Mouse (Mus musculus) embryonic facial prominence, embryonic 15.5 days (tissue): ENCODE results near the gene Foxo1. TPM values are rescaled to one million over a fixed set of nuclear protein-coding genes. Genes with fewer than 3 reads are reported as not detected.

Experiments
- ATAC-seq: fragments of 200-750 bp; cut with Nextera tagmentation; 2 replicates; pipeline ENCODE4 v1.8.0; 2017; ENCODE audit warnings: low read depth, moderate TSS enrichment; ENCODE audit not compliant: insufficient number of reproducible peaks, low FRiP score, low TSS enrichment
- H3K27ac ChIP-seq: fragments of 300-500 bp; sonication (generic); replicated peaks from 2 replicates; pipeline ENCODE4 v1.5.1; 2015; ENCODE audit warnings: mild to moderate bottlenecking, inconsistent platforms
- H3K27me3 ChIP-seq: fragments of 300-500 bp; sonication (generic); 2 replicates; pipeline ENCODE4 v1.6.1; 2015; ENCODE audit warnings: inconsistent platforms
- H3K36me3 ChIP-seq: fragments of 300-500 bp; sonication (generic); 2 replicates; pipeline ENCODE4 v1.6.1; 2015; ENCODE audit warnings: mild to moderate bottlenecking, inconsistent platforms
- H3K4me1 ChIP-seq: fragments of 300-500 bp; sonication (generic); 2 replicates; pipeline ENCODE4 v1.6.1; 2015; ENCODE audit warnings: inconsistent platforms
- H3K4me2 ChIP-seq: fragments of 300-500 bp; sonication (generic); replicated peaks from 2 replicates; pipeline ENCODE4 v1.6.1; 2015; ENCODE audit warnings: mild to moderate bottlenecking, inconsistent platforms
- H3K4me3 ChIP-seq: fragments of 300-500 bp; sonication (generic); replicated peaks from 2 replicates; pipeline ENCODE4 v1.5.1; 2015; ENCODE audit warnings: mild to moderate bottlenecking, inconsistent platforms
- H3K9ac ChIP-seq: fragments of 300-500 bp; sonication (generic); 2 replicates; pipeline ENCODE4 v1.6.1; 2015; ENCODE audit warnings: inconsistent platforms
- H3K9me3 ChIP-seq: fragments of 300-500 bp; sonication (generic); replicated peaks from 2 replicates; pipeline ENCODE4 v1.6.1; 2016; ENCODE audit warnings: inconsistent platforms
- WGBS: fragments of 180-500 bp; shearing (Covaris S2); methylation state at CpG from one replicate; pipeline ENCODE4 v1.1.7; 2015; 5-methylcytosine and 5-hydroxymethylcytosine counted together
- polyA plus RNA-seq: library from polyadenylated mRNA; unstranded; fragments of >200 nt; fragmentation: Nextera tagmentation; extraction: Ambion mirVana; gene quantifications from 2 replicates; pipeline ENCODE4 v1.2.1, GENCODE M21; 2015

Gene Foxo1
- 8.2 and 8.9 TPM in 2 replicates for polyA plus RNA-seq

DNA sequence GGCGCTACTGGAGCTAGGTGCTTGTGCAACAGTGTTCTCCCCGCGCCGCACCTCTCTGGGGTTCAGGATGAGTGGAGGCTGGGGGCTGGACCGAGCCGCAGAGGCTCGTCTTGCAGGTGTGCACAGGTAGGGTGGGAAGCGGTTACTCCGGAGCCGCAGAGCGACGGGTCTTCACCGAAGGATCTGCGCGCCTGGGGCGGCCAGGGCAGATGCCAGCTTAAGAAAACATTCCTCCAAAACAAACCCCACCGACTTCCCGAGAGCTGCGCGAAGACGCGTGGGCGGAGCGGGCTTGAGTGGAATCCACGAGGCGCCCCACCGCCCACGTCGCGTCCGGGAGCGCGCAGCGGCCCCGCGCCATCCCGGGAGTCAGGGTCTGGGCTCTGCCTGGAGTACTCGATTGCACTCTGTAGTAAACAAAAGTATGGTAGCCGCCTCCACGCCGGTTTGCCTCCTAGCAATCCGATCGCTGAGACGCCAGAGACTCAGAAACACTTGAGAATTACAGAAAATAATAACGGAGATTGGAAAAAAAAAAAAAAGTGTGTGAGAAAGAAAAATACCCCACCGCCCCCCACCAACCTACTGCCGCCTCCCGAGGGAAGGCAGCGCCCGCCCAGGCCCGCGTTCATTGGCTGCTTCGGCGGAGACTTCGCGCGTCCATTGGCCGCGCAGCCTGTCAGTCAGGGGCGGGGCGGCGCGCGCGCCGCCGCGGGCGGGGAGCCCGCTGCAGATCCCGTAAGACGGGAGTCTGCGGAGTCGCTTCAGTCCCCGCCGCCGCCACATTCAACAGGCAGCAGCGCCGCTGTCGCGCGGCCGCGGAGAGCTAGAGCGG lies at the start of gene Foxo1:
Gene Foxo1, plus strand, starts transcription at position 685 of the 835 bp plus-strand sequence.
- peak within 1 kb of the TSS; percentile 94 for H3K27ac ChIP-seq
- peak within 1 kb of the TSS; percentile 86 for H3K4me3 ChIP-seq
- H3K9me3 ChIP-seq, result no peaks in the 10 kb centered on the region
- no peaks in the 10 kb centered on the region for H3K36me3 ChIP-seq
- peaks cover 20% of the 10 kb centered on the region for H3K27me3 ChIP-seq
- under 1% methylated on average over 83 of the region's 85 CpGs for WGBS
- peak; percentile 94 for ATAC-seq
- H3K4me2 ChIP-seq, result peak within 1 kb of the TSS; percentile 93
- peaks cover 28% of the 10 kb centered on the region for H3K4me1 ChIP-seq
- peak within 1 kb of the TSS; percentile 87 for H3K9ac ChIP-seq

DNA sequence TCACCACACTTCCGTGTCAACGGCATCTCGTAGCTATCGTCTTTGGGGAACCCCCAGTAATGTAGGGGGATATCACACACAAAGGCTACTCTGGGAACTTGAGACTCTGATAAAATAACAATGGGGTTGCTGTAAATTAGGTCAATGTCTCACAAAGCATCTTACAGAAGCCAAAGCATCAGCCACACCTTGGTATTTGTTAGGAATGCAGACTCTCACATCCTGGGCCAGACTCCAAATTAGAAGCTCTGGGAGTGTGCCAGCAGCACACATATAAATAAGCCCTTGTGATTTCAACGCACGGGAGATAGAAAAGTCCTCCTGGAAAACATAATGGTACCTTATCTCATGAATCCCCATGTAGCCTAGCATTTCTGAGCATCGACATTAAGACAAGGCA lies 49.3 kb upstream of the Foxo1 start:
- WGBS, result 69% methylated on average over 7 of the region's 7 CpGs
- H3K9ac ChIP-seq, result no peak overlapping the region
- no peaks in the 10 kb centered on the region for H3K36me3 ChIP-seq
- no peaks in the 10 kb centered on the region for H3K9me3 ChIP-seq
- ATAC-seq, result no peak
- no peaks in the 10 kb centered on the region for H3K27me3 ChIP-seq
- H3K4me2 ChIP-seq, result no peak overlapping the region
- no peak overlapping the region for H3K27ac ChIP-seq
- no peak overlapping the region for H3K4me3 ChIP-seq
- H3K4me1 ChIP-seq, result no peaks in the 10 kb centered on the region

DNA sequence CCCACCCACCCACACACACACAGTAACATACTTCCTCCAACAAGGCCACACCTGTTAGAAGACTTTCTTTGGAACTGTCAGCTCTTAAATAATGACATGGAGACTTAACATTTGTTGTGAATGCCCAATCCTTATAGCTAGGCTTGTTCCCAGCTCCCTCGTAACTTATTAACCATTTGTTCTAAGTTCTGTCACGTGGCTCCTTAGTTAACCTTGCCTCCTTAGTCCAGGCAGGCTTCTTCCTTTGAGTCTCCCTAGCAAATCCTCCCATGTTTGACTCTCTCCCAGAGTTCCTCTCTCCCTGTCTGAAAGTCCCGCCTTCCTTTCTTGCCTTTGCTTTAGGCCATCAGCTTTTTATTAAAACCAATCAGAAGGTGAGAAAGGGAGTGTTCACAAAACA lies 47.1 kb upstream of the Foxo1 start:
- H3K27ac ChIP-seq, result no peak overlapping the region
- WGBS, result 74% methylated on average over 3 of the region's 3 CpGs
- H3K9me3 ChIP-seq, result no peaks in the 10 kb centered on the region
- H3K9ac ChIP-seq, result no peak overlapping the region
- no peaks in the 10 kb centered on the region for H3K4me1 ChIP-seq
- H3K4me2 ChIP-seq, result no peak overlapping the region
- H3K4me3 ChIP-seq, result no peak overlapping the region
- no peaks in the 10 kb centered on the region for H3K27me3 ChIP-seq
- no peak for ATAC-seq
- no peaks in the 10 kb centered on the region for H3K36me3 ChIP-seq

DNA sequence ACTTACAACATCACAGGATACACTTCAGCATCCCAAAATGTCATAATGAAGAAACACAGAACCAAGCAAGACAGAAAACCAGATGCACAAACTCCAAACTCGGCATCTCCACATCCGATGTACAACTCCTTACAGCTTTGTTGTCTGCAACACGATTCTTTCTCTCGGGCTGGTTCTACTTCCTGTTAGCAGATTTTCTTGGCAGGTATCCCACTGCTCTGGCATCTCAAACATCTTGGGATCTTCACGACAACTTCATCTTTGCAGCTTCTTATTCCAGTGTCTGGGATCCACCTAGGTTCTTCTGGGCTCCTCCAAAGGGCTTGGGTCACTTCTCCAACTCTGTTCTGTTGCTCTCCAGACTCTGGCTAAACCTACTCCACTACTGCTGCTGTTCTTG lies 46.2 kb upstream of the Foxo1 start:
- no peak for ATAC-seq
- Histone ChIP-seq H3K27me3 (no peaks in the 10 kb centered on the region), H3K36me3 (no peaks in the 10 kb centered on the region), H3K4me3 (no peak overlapping the region), H3K4me1 (no peaks in the 10 kb centered on the region), H3K9ac (no peak overlapping the region), H3K4me2 (no peak overlapping the region), H3K9me3 (no peaks in the 10 kb centered on the region), H3K27ac (no peak overlapping the region)
- 42% methylated on average over 5 of the region's 5 CpGs for whole genome bisulfite sequencing

DNA sequence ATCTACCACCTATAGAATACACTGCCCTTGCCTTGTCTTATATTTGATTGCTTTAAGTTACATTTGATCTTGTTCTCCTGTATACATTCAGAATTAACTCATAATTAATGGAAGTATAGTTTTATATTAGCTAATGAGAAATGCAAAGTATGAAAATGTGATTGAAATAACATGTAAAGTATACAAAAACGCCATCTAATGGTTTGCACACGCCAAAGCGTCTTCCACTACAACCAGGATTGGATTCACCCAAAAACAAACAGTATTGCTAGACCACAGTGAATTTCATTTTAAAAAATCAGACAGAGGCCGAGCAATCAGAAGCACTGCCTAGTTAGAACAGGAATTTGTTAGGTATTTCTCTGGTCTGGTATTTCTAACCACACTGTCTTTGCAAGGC lies 31.6 kb upstream of the Foxo1 start:
- H3K27me3 ChIP-seq, result no peaks in the 10 kb centered on the region
- ATAC-seq, result no peak
- H3K36me3 ChIP-seq, result no peaks in the 10 kb centered on the region
- no peaks in the 10 kb centered on the region for H3K4me1 ChIP-seq
- no peak overlapping the region for H3K27ac ChIP-seq
- H3K9me3 ChIP-seq, result no peaks in the 10 kb centered on the region
- no peak overlapping the region for H3K4me2 ChIP-seq
- H3K9ac ChIP-seq, result no peak overlapping the region
- H3K4me3 ChIP-seq, result no peak overlapping the region
- WGBS, result 69% methylated on average over 4 of the region's 4 CpGs

DNA sequence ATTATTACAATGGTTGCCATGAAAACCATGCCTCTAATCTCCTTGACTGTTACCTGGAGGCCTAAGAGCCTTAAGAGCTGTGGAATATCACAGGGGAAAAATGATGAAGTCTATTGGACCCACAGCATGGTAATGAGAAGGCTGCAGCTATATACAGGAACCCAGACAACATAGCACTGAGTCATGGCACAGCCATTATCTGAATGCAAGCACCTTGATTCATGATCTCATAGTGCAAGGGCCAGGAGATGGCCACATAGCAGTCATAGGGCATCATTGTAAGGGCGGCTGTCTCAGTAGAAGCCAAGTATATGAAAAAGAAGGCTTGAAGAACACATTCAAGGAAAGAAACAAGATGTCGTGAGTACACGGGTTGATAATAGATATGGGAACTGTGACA lies 31.0 kb upstream of the Foxo1 start:
- Histone ChIP-seq H3K9ac (no peak overlapping the region), H3K36me3 (no peaks in the 10 kb centered on the region), H3K4me1 (no peaks in the 10 kb centered on the region), H3K27me3 (no peaks in the 10 kb centered on the region), H3K4me2 (no peak overlapping the region), H3K9me3 (no peaks in the 10 kb centered on the region), H3K4me3 (no peak overlapping the region), H3K27ac (no peak overlapping the region)
- WGBS, result 91% methylated on average over 3 of the region's 3 CpGs
- no peak for ATAC-seq

DNA sequence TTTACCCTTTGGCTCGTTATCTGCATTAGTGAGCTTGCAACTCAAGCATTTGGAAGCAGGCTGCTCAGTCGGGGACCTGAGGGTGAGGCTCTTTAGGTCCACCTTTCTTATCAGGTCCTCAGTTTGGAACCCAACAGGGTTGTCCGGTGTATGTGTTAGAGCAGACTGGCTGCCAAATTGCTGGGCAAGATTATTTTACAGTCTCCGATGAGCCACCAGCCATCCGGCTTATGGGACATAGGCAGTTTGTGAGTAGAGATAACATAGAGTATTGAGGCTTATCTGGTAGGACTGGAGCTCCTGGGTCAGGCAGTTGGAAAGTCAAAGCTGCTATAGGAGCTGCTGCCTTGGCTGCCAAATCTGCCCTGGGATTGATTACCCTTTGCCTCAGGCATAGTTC lies 27.1 kb upstream of the Foxo1 start:
- no peak for ATAC-seq
- 71% methylated on average over 5 of the region's 5 CpGs for WGBS

DNA sequence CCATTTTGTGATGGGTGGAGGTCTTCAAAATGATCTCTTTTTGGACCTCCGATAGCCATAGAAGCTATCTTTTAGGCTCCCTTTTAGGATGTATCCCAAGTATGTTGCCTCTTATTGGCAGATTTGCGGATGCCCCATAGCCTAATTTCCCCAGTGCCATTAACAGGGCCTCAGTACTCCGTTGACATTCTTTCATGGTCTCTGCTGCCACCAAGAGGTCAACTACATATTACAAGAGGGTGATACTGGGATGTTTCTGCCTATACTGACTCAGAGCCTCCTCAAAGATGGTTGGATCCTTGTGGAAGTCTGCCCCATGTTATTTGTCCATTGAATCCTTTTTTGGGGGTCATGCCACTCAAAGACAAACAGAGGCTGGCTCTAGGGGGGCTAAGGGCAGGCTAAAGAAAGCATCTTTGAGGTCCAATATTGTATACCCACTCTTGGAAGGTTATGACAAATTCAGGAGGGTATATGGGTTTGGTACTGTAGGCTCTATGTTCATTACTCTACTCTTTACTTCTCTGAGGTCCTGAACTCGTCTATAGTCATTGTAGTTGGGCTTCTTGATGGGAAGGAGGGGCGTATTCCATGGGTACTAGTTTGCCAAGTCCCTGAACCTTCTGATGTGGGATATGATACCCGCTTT lies 25.6 kb upstream of the Foxo1 start:
- WGBS, result 37% methylated on average over 6 of the region's 6 CpGs
- Histone ChIP-seq H3K9me3 (no peaks in the 10 kb centered on the region), H3K36me3 (no peaks in the 10 kb centered on the region), H3K27ac (no peak overlapping the region), H3K4me3 (no peak overlapping the region), H3K9ac (no peak overlapping the region), H3K4me2 (no peak overlapping the region), H3K4me1 (no peaks in the 10 kb centered on the region), H3K27me3 (no peaks in the 10 kb centered on the region)
- no peak for ATAC-seq

More for the DNA sequence above, 27.1 kb upstream of the Foxo1 start:
- H3K27ac ChIP-seq, result no peak overlapping the region
- H3K4me1 ChIP-seq, result no peaks in the 10 kb centered on the region
- no peak overlapping the region for H3K9ac ChIP-seq
- no peaks in the 10 kb centered on the region for H3K36me3 ChIP-seq
- H3K4me3 ChIP-seq, result no peak overlapping the region
- no peaks in the 10 kb centered on the region for H3K27me3 ChIP-seq
- H3K9me3 ChIP-seq, result no peaks in the 10 kb centered on the region
- H3K4me2 ChIP-seq, result no peak overlapping the region

DNA sequence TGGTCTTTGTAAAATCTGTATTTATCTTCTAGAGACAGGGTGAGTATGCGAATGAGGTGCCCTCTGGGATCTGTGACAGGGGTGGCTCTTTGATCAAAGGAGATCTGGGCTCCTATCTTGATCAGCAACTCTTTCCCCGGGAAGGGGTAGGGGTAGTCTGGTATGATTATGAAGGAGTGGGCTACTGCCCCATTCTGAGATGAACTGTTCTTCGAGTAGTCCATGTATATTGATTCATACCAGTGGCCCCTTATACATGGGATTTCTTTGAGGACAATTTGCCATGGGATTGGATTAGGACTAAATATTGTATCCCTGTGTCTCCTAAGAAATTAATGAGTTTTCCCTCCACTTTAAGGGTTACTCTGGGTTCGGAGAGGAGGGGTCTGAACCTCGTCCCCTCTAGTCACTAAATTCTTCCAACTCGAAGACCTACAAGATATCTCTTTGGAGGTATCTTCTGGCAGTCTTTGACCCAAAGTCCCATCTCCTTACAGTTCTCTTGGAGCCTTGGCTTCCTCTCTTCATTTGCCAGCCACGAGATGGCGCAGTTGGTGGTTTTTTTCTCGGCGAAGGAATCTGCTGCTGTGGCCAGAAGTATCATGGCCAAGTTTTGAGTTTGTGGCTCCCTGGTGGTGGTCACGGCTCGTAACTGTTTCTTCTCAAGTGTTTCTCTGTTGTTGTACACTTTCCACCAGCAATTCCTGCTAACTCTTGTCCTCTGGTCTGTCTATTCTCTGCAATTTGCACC lies 24.7 kb upstream of the Foxo1 start:
- H3K4me2 ChIP-seq, result no peak overlapping the region
- no peaks in the 10 kb centered on the region for H3K9me3 ChIP-seq
- no peak for ATAC-seq

DNA sequence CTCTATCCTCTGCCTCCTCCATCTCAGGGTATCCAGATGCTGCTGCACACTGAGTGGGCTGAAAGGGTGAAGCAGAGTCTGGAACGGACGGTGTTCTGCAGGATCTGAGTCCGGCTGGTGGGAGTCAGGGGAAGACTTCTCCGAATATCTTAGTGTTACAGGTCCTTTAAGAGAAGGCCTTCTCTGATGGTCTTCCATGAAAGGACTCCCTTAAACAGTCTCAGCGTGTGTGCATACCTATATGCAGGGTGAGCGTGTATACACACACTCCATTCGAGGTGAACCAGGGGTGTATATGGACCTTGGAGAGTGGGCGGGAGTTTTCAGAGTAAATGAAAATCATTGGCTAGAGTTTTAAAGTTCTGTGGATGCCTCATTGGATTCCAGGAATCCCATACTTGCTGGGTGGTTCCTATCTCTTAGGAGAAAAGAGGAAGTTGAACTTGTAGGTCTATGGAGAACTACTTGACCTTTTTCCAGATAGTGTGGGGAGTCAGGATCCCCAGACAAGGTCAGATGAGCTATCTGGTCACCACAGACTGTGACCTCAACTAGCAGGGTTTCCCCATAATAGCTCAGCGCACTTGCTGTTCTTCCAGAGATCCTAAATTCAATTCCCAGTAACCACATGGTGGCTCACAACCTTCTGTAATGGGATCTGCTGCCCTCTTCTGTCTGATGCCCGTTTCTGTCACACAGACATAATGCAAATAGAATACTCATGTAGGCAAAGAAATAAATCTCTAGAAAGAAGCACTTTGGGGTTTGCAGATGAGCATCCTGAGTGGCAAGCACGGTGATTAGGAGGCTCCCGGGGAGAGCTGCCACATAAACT lies 21.9 kb upstream of the Foxo1 start:
- Histone ChIP-seq H3K4me1 (no peaks in the 10 kb centered on the region), H3K9ac (no peak overlapping the region), H3K4me2 (no peak overlapping the region), H3K27me3 (no peaks in the 10 kb centered on the region), H3K27ac (no peak overlapping the region), H3K36me3 (no peaks in the 10 kb centered on the region), H3K9me3 (no peaks in the 10 kb centered on the region), H3K4me3 (no peak overlapping the region)
- ATAC-seq, result no peak; the same call in 1 of the 2 replicates
- 79% methylated on average over 12 of the region's 12 CpGs for WGBS

More for the DNA sequence above, 24.7 kb upstream of the Foxo1 start:
- Histone ChIP-seq H3K4me3 (no peak overlapping the region), H3K9ac (no peak overlapping the region), H3K4me1 (no peaks in the 10 kb centered on the region), H3K27ac (no peak overlapping the region), H3K27me3 (no peaks in the 10 kb centered on the region), H3K36me3 (no peaks in the 10 kb centered on the region)
- 47% methylated on average over 12 of the region's 12 CpGs for WGBS
